Mouse (Mus musculus) E14TG2a.4 (cell line): ENCODE data around the gene Inhbc.

Source experiments
- CTCF ChIP-seq: conservative IDR thresholded peaks from 2 replicates; pipeline ENCODE4 v1.5.1; 2014; ENCODE audit warnings: low read length
- NANOG ChIP-seq: IDR thresholded peaks from 2 replicates; pipeline ENCODE4 v1.6.1; 2014; ENCODE audit warnings: borderline replicate concordance, low read length, mixed read lengths
- POU5F1 ChIP-seq: IDR thresholded peaks from 2 replicates; pipeline ENCODE4 v1.6.1; 2014; ENCODE audit warnings: low read length, borderline replicate concordance

DNA sequence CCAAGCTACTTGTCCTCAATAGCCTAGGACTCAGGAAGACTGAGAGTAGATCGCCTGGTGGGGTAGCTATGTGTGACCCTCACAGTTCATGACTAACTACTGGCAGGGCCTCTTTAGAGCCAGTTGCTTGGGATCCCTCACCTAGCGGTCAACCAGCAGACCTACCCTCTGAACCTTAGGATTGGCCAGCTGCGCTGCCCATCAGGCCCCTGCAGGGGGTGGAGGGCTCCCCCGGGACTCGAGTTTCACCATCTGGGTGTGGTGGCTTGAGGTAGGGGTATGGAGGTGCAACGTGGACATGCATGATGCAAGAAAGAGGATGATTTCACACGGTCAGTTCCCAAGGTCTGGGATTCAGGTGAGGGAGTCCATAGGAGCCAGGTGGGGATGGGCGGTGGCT is 18.5 kb downstream of the Inhbc start:
- no peak for TF ChIP-seq CTCF
- no peak for TF ChIP-seq POU5F1
- TF ChIP-seq NANOG = no peak
